Mouse (Mus musculus): ENCODE measurements around the gene Myo16.

GRCm38 (mm10) chr8:10255741-10256140 is 102.0 kb downstream of the Myo16 start:
- TF ChIP-seq CTCF (IDR thresholded peaks at IDR 0.05; ENCODE audit: low read depth) (no peak), EP300 (IDR thresholded peaks at IDR 0.05; ENCODE audit: low read depth) (no peak)
